Mouse (Mus musculus) ES-Bruce4 (cell line): ENCODE data around the gene Trim72. TPM values are rescaled to one million over a fixed set of nuclear protein-coding genes. Genes with fewer than 3 reads are reported as not detected.

Experiments
- H3K27ac ChIP-seq: 2 replicates; pipeline ENCODE4 v1.5.1; 2012; ENCODE audit warnings: low read length, inconsistent platforms; ENCODE audit not compliant: insufficient read depth
- H3K27me3 ChIP-seq: 2 replicates; pipeline ENCODE4 v1.6.1; 2012; ENCODE audit warnings: mild to moderate bottlenecking, low read length, inconsistent platforms; ENCODE audit not compliant: control insufficient read depth, poor library complexity, insufficient read depth, severe bottlenecking
- H3K36me3 ChIP-seq: 2 replicates; pipeline ENCODE4 v1.6.1; 2012; ENCODE audit warnings: inconsistent platforms, mild to moderate bottlenecking, low read length, moderate library complexity; ENCODE audit not compliant: control insufficient read depth, poor library complexity, insufficient read depth, severe bottlenecking
- H3K4me1 ChIP-seq: one replicate; pipeline ENCODE4 v1.8.1; 2011; ENCODE audit warnings: low read length; ENCODE audit not compliant: control insufficient read depth, insufficient read depth
- H3K4me3 ChIP-seq: 2 replicates; pipeline ENCODE4 v1.5.1; 2011; ENCODE audit warnings: low read depth, mild to moderate bottlenecking, low read length
- H3K9ac ChIP-seq: 2 replicates; pipeline ENCODE4 v1.6.1; 2012; ENCODE audit warnings: low read depth, mild to moderate bottlenecking, inconsistent platforms; ENCODE audit not compliant: poor library complexity, severe bottlenecking
- H3K9me3 ChIP-seq: replicated peaks from 2 replicates; pipeline ENCODE4 v1.6.1; 2012; ENCODE audit warnings: mild to moderate bottlenecking, low read length, inconsistent platforms; ENCODE audit not compliant: control insufficient read depth, poor library complexity, insufficient read depth, severe bottlenecking
- CTCF ChIP-seq: IDR thresholded peaks from one replicate; pipeline ENCODE4 v1.8.1; 2011; ENCODE audit warnings: low read depth, low read length
- EP300 ChIP-seq: IDR thresholded peaks from 2 replicates; pipeline ENCODE4 v1.6.1; 2011; ENCODE audit warnings: low read depth, low read length; ENCODE audit not compliant: insufficient read depth
- POLR2A ChIP-seq: IDR thresholded peaks from one replicate; pipeline ENCODE4 v1.8.1; 2011; ENCODE audit warnings: low read length; ENCODE audit not compliant: insufficient read depth
- polyA plus RNA-seq: library from polyadenylated mRNA; stranded (reverse); fragments of >200 nt; gene quantifications from 2 replicates; pipeline ENCODE4 v1.2.4, GENCODE M21; 2011; ENCODE audit warnings: low read depth; ENCODE audit not compliant: missing spikeins, insufficient read depth, insufficient read length

Gene Trim72
- polyA plus RNA-seq, 1 experiment: not detected

GRCm38 (mm10) chr7:128044142-128044785 is 40.5 kb downstream of the Trim72 start:
- no peak overlapping the region for H3K4me3 ChIP-seq

GRCm38 (mm10) chr7:128045640-128046039 is 41.9 kb downstream of the Trim72 start:
- no peaks in the 10 kb centered on the region for H3K9me3 ChIP-seq
- H3K4me3 ChIP-seq: no peak overlapping the region
- H3K27ac ChIP-seq: no peak overlapping the region
- H3K4me1 ChIP-seq: no peaks in the 10 kb centered on the region
- no peak for TF ChIP-seq POLR2A
- no peak overlapping the region for H3K9ac ChIP-seq
- no peaks in the 10 kb centered on the region for H3K36me3 ChIP-seq
- H3K27me3 ChIP-seq: no peaks in the 10 kb centered on the region

More at GRCm38 (mm10) chr7:128044142-128044785, 40.5 kb downstream of the Trim72 start:
- H3K27me3 ChIP-seq: no peaks in the 10 kb centered on the region
- H3K9me3 ChIP-seq: no peaks in the 10 kb centered on the region
- no peaks in the 10 kb centered on the region for H3K36me3 ChIP-seq
- no peak overlapping the region for H3K9ac ChIP-seq
- no peaks in the 10 kb centered on the region for H3K4me1 ChIP-seq
- no peak overlapping the region for H3K27ac ChIP-seq
- no peak for TF ChIP-seq POLR2A
- no peak for TF ChIP-seq EP300
- no peak for TF ChIP-seq CTCF

GRCm38 (mm10) chr7:128048819-128049218 is 45.1 kb downstream of the Trim72 start:
- no peak overlapping the region for H3K9ac ChIP-seq
- H3K36me3 ChIP-seq: no peaks in the 10 kb centered on the region
- H3K4me1 ChIP-seq: no peaks in the 10 kb centered on the region
- TF ChIP-seq POLR2A: no peak
- TF ChIP-seq CTCF: no peak
- TF ChIP-seq EP300: no peak
- H3K27ac ChIP-seq: no peak overlapping the region
- no peaks in the 10 kb centered on the region for H3K27me3 ChIP-seq
- no peaks in the 10 kb centered on the region for H3K9me3 ChIP-seq
- no peak overlapping the region for H3K4me3 ChIP-seq

GRCm38 (mm10) chr7:128049254-128049653 is 45.5 kb downstream of the Trim72 start:
- H3K9me3 ChIP-seq: no peaks in the 10 kb centered on the region
- no peaks in the 10 kb centered on the region for H3K4me1 ChIP-seq
- H3K36me3 ChIP-seq: no peaks in the 10 kb centered on the region
- H3K27ac ChIP-seq: no peak overlapping the region
- no peaks in the 10 kb centered on the region for H3K27me3 ChIP-seq
- no peak overlapping the region for H3K9ac ChIP-seq
- no peak overlapping the region for H3K4me3 ChIP-seq
- TF ChIP-seq EP300 (no peak), CTCF (no peak), POLR2A (no peak)

GRCm38 (mm10) chr7:128050739-128051138 is 47.0 kb downstream of the Trim72 start:
- Histone ChIP-seq H3K9me3 (no peaks in the 10 kb centered on the region), H3K4me1 (no peaks in the 10 kb centered on the region), H3K9ac (no peak overlapping the region), H3K36me3 (no peaks in the 10 kb centered on the region), H3K4me3 (no peak overlapping the region), H3K27ac (no peak overlapping the region), H3K27me3 (no peaks in the 10 kb centered on the region)
- no peak for TF ChIP-seq EP300
- no peak for TF ChIP-seq POLR2A
- no peak for TF ChIP-seq CTCF

- TF ChIP-seq EP300 (no peak), POLR2A (no peak), CTCF (no peak)
Observed at GRCm38 (mm10) chr7:128053061-128053460, 49.3 kb downstream of the Trim72 start.

More at GRCm38 (mm10) chr7:128053061-128053460, 49.3 kb downstream of the Trim72 start:
- Histone ChIP-seq H3K9ac (no peak overlapping the region), H3K36me3 (no peaks in the 10 kb centered on the region), H3K27me3 (no peaks in the 10 kb centered on the region), H3K4me3 (no peak overlapping the region), H3K27ac (no peak overlapping the region), H3K9me3 (no peaks in the 10 kb centered on the region), H3K4me1 (no peaks in the 10 kb centered on the region)
